Mouse (Mus musculus) embryonic facial prominence, embryonic 11.5 days (tissue): ENCODE measurements at regions not wholly inside any gene's neighbourhood (a gene's known extent, or its start where the extent isn't known, plus 50 kb on each side); places are given as distances from the start of the nearest gene placed in this dataset.

ENCODE experiments used
- ATAC-seq: fragments of 200-750 bp; cut with Nextera tagmentation; replicated peaks from 2 replicates; pipeline ENCODE4 v1.8.0; 2017; ENCODE audit warnings: low read depth; ENCODE audit not compliant: insufficient number of reproducible peaks, low FRiP score, low TSS enrichment
- DNase-seq: peaks from one replicate; pipeline ENCODE4 v3.0.0-alpha.2; 2015; ENCODE audit warnings: low spot score
- H3K27ac ChIP-seq: fragments of 300-500 bp; sonication (generic); replicated peaks from 2 replicates; pipeline ENCODE4 v1.5.1; 2014; ENCODE audit warnings: mild to moderate bottlenecking, low read depth, low read length, control low read depth
- H3K27me3 ChIP-seq: fragments of 300-500 bp; sonication (generic); 2 replicates; pipeline ENCODE4 v1.6.1; 2014; ENCODE audit warnings: mild to moderate bottlenecking, low read length, moderate library complexity, mixed read lengths; ENCODE audit not compliant: control insufficient read depth, insufficient read depth
- H3K36me3 ChIP-seq: fragments of 300-500 bp; sonication (generic); replicated peaks from 2 replicates; pipeline ENCODE4 v1.6.1; 2014; ENCODE audit warnings: low read depth, mild to moderate bottlenecking, low read length, moderate library complexity, mixed read lengths; ENCODE audit not compliant: control insufficient read depth, insufficient read depth
- H3K4me1 ChIP-seq: fragments of 300-500 bp; sonication (generic); 2 replicates; pipeline ENCODE4 v1.6.1; 2014; ENCODE audit warnings: low read length, mixed read lengths; ENCODE audit not compliant: control insufficient read depth, insufficient read depth
- H3K4me2 ChIP-seq: fragments of 300-500 bp; sonication (generic); 2 replicates; pipeline ENCODE4 v1.6.1; 2014; ENCODE audit warnings: low read depth, mild to moderate bottlenecking, control low read depth, low read length, moderate library complexity
- H3K4me3 ChIP-seq: fragments of 300-500 bp; sonication (generic); 2 replicates; pipeline ENCODE4 v1.5.1; 2014; ENCODE audit warnings: low read depth, low read length, control low read depth
- H3K9ac ChIP-seq: fragments of 300-500 bp; sonication (generic); replicated peaks from 2 replicates; pipeline ENCODE4 v1.6.1; 2014; ENCODE audit warnings: mild to moderate bottlenecking, control low read depth, low read length
- H3K9me3 ChIP-seq: fragments of 300-500 bp; sonication (generic); replicated peaks from 2 replicates; pipeline ENCODE4 v1.6.1; 2016; ENCODE audit warnings: mild to moderate bottlenecking, low read length, inconsistent platforms, mixed read lengths; ENCODE audit not compliant: control insufficient read depth
- WGBS: fragments of 180-500 bp; shearing (Covaris S2); extraction: QIAGEN DNeasy Blood & Tissue Kit; methylation state at CpG from one replicate; pipeline ENCODE4 v1.1.7; 2014; 5-methylcytosine and 5-hydroxymethylcytosine counted together

GRCm38 (mm10) chr5:119332621-119333020 lies 337.8 kb upstream of the Tbx3 start:
- Histone ChIP-seq H3K27me3 (no peaks in the 10 kb centered on the region), H3K36me3 (no peaks in the 10 kb centered on the region), H3K9ac (no peak overlapping the region), H3K4me3 (no peak overlapping the region), H3K4me1 (no peaks in the 10 kb centered on the region), H3K9me3 (no peaks in the 10 kb centered on the region), H3K4me2 (no peak overlapping the region), H3K27ac (no peak overlapping the region)
- DNase-seq (no peak), ATAC-seq (no peak)
- 53% methylated on average over 7 of the region's 7 CpGs for WGBS

GRCm38 (mm10) chr5:119335211-119335610 lies 335.3 kb upstream of the Tbx3 start:
- Histone ChIP-seq H3K4me2 (no peak overlapping the region), H3K9ac (no peak overlapping the region), H3K4me3 (no peak overlapping the region), H3K36me3 (no peaks in the 10 kb centered on the region), H3K9me3 (no peaks in the 10 kb centered on the region), H3K27me3 (no peaks in the 10 kb centered on the region), H3K4me1 (no peaks in the 10 kb centered on the region), H3K27ac (no peak overlapping the region)
- DNase-seq (no peak), ATAC-seq (no peak)
- WGBS: 100% methylated on average over 2 of the region's 2 CpGs

GRCm38 (mm10) chr5:119335979-119336378 lies 334.5 kb upstream of the Tbx3 start:
- ATAC-seq (no peak), DNase-seq (no peak)
- Histone ChIP-seq H3K9me3 (no peaks in the 10 kb centered on the region), H3K4me1 (no peaks in the 10 kb centered on the region), H3K4me3 (no peak overlapping the region), H3K36me3 (no peaks in the 10 kb centered on the region), H3K4me2 (no peak overlapping the region), H3K27ac (no peak overlapping the region), H3K27me3 (no peaks in the 10 kb centered on the region), H3K9ac (no peak overlapping the region)
- WGBS: 87% methylated on average over 6 of the region's 6 CpGs

GRCm38 (mm10) chr5:119337739-119338138 lies 332.7 kb upstream of the Tbx3 start:
- Histone ChIP-seq H3K4me3 (no peak overlapping the region), H3K27me3 (no peaks in the 10 kb centered on the region), H3K9me3 (no peaks in the 10 kb centered on the region), H3K36me3 (no peaks in the 10 kb centered on the region), H3K27ac (no peak overlapping the region), H3K4me2 (no peak overlapping the region), H3K4me1 (no peaks in the 10 kb centered on the region), H3K9ac (no peak overlapping the region)
- DNase-seq: no peak
- no peak for ATAC-seq
- WGBS: 84% methylated on average over 4 of the region's 4 CpGs

GRCm38 (mm10) chr5:119338711-119339110 lies 331.8 kb upstream of the Tbx3 start:
- WGBS: 93% methylated on average over 6 of the region's 6 CpGs
- Histone ChIP-seq H3K4me1 (no peaks in the 10 kb centered on the region), H3K36me3 (no peaks in the 10 kb centered on the region), H3K9me3 (no peaks in the 10 kb centered on the region), H3K27me3 (no peaks in the 10 kb centered on the region), H3K4me2 (no peak overlapping the region), H3K9ac (no peak overlapping the region), H3K4me3 (no peak overlapping the region), H3K27ac (no peak overlapping the region)
- DNase-seq: no peak
- no peak for ATAC-seq

- no peak overlapping the region for H3K4me3 ChIP-seq
- no peak for ATAC-seq
- H3K9me3 ChIP-seq: no peaks in the 10 kb centered on the region
- no peaks in the 10 kb centered on the region for H3K4me1 ChIP-seq
- H3K4me2 ChIP-seq: no peak overlapping the region
- peak; percentile 23 for DNase-seq
- no peak overlapping the region for H3K27ac ChIP-seq
- H3K9ac ChIP-seq: no peak overlapping the region
- no peaks in the 10 kb centered on the region for H3K36me3 ChIP-seq
- 62% methylated on average over 4 of the region's 4 CpGs for WGBS
- no peaks in the 10 kb centered on the region for H3K27me3 ChIP-seq
Measured at GRCm38 (mm10) chr5:119348303-119348702, 322.2 kb upstream of the Tbx3 start.

- ATAC-seq (no peak), DNase-seq (no peak)
- Histone ChIP-seq H3K9ac (no peak overlapping the region), H3K36me3 (no peaks in the 10 kb centered on the region), H3K4me2 (no peak overlapping the region), H3K4me3 (no peak overlapping the region), H3K27me3 (no peaks in the 10 kb centered on the region), H3K27ac (no peak overlapping the region), H3K9me3 (no peaks in the 10 kb centered on the region), H3K4me1 (no peaks in the 10 kb centered on the region)
- WGBS: 85% methylated on average over 6 of the region's 6 CpGs
Measured at GRCm38 (mm10) chr5:119349395-119349794, 321.1 kb upstream of the Tbx3 start.

GRCm38 (mm10) chr5:119350325-119350915 lies 320.0 kb upstream of the Tbx3 start:
- H3K4me2 ChIP-seq: no peak overlapping the region
- no peaks in the 10 kb centered on the region for H3K36me3 ChIP-seq
- H3K27me3 ChIP-seq: no peaks in the 10 kb centered on the region
- H3K9ac ChIP-seq: no peak overlapping the region
- ATAC-seq (no peak), DNase-seq (no peak)
- no peaks in the 10 kb centered on the region for H3K9me3 ChIP-seq
- H3K4me3 ChIP-seq: no peak overlapping the region
- H3K4me1 ChIP-seq: no peaks in the 10 kb centered on the region
- no peak overlapping the region for H3K27ac ChIP-seq
- WGBS: 66% methylated on average over 8 of the region's 8 CpGs
